Comparison of ENCODE assay signal across 22 mouse cellular contexts in genomic region chr9:54566958-54567357, GRCm38 (mm10). TPM values are rescaled to one million over a fixed set of nuclear protein-coding genes. Genes with fewer than 3 reads are reported as not detected.
A peak's percentile ranks its signal among the peaks of the same experiment; 100 is the strongest.
DNase-seq lines count a peak whose midpoint lies in the region; ATAC-seq lines count a peak whose summit lies in the region.
"Had no signal": no experiment of that assay in that cellular context is flagged by ENCODE, and none has a peak within 500 bp of the region (broad histone marks: within the 10 kb centered on the region; RNA-seq: fewer than 3 reads in every experiment).

No protein-coding gene starts in this region.

- H3K9ac ChIP-seq in embryonic facial prominence, embryonic 11.5 days (replicated peaks; ENCODE audit: low read length): no peak overlapping the region
- H3K9ac ChIP-seq: heart, embryonic 13.5 days; hindbrain, embryonic 13.5 days; intestine, embryonic 15.5 days; liver, embryonic 15.5 days had no signal

- H3K36me3 ChIP-seq in embryonic facial prominence, embryonic 11.5 days (replicated peaks; ENCODE audit: control insufficient read depth, insufficient read depth, low read depth, low read length): no peaks in the 10 kb centered on the region
- H3K36me3 ChIP-seq: heart, embryonic 13.5 days; hindbrain, embryonic 13.5 days; intestine, embryonic 15.5 days; liver, embryonic 15.5 days; midbrain, embryonic 10.5 days had no signal

- no peak overlapping the region for H3K4me3 ChIP-seq in embryonic facial prominence, embryonic 11.5 days (ENCODE audit: low read depth, low read length)
- H3K4me3 ChIP-seq: heart, embryonic 13.5 days; hindbrain, embryonic 13.5 days; intestine, embryonic 15.5 days; liver, embryonic 15.5 days; midbrain, embryonic 10.5 days had no signal

- H3K27me3 ChIP-seq in embryonic facial prominence, embryonic 11.5 days (ENCODE audit: control insufficient read depth, insufficient read depth, low read length): no peaks in the 10 kb centered on the region
- H3K27me3 ChIP-seq: heart, embryonic 13.5 days; hindbrain, embryonic 13.5 days; intestine, embryonic 15.5 days; liver, embryonic 15.5 days had no signal

- no peak overlapping the region for H3K4me2 ChIP-seq in embryonic facial prominence, embryonic 11.5 days (ENCODE audit: low read depth, low read length)
- H3K4me2 ChIP-seq: heart, embryonic 13.5 days; hindbrain, embryonic 13.5 days; intestine, embryonic 15.5 days; liver, embryonic 15.5 days had no signal

- peak; percentile 61 for DNase-seq in R1 (ENCODE audit: low read depth, low spot score)
- DNase-seq in embryonic facial prominence, embryonic 11.5 days (ENCODE audit: low spot score): peak; percentile 29
- DNase-seq in kidney, postnatal 14 days: peak; percentile 23
- DNase-seq in lung, postnatal 10 days: peak; percentile 23
- no peak for DNase-seq in adrenal gland, adult 8-10 months
- no peak for DNase-seq in layer of hippocampus, postnatal 10 days (ENCODE audit: low spot score in 2 of 2)
- DNase-seq in natural killer cell, adult 2 months (ENCODE audit: low spot score in 2 of 2): no peak
- no peak for DNase-seq in layer of hippocampus, adult 11-12 months (ENCODE audit: low spot score)
- DNase-seq: adrenal gland, postnatal 36 days; cerebellum, postnatal 10 days; embryo, embryonic 11 days; gastrocnemius, postnatal 14 days; thymus, postnatal 36 days had no signal

- 41% methylated on average over 4 of the region's 4 CpGs for WGBS in embryonic facial prominence, embryonic 11.5 days

- no peaks in the 10 kb centered on the region for H3K4me1 ChIP-seq in embryonic facial prominence, embryonic 11.5 days (ENCODE audit: control insufficient read depth, insufficient read depth, low read length)
- H3K4me1 ChIP-seq: heart, embryonic 13.5 days; hindbrain, embryonic 13.5 days; midbrain, embryonic 10.5 days had no signal

- H3K9me3 ChIP-seq in embryonic facial prominence, embryonic 11.5 days (replicated peaks; ENCODE audit: control insufficient read depth, low read length): no peaks in the 10 kb centered on the region
- H3K9me3 ChIP-seq: heart, embryonic 13.5 days; hindbrain, embryonic 13.5 days; intestine, embryonic 15.5 days; liver, embryonic 15.5 days; midbrain, embryonic 10.5 days had no signal

- ATAC-seq in embryonic facial prominence, embryonic 11.5 days (replicated peaks; ENCODE audit: insufficient number of reproducible peaks, low FRiP score, low TSS enrichment, low read depth): no peak
- ATAC-seq: CD4-positive, CD25-positive, alpha-beta regulatory T cell, adult 4 months; intestine, embryonic 15.5 days had no signal

- no peak overlapping the region for H3K27ac ChIP-seq in embryonic facial prominence, embryonic 11.5 days (replicated peaks; ENCODE audit: low read depth, low read length)
- H3K27ac ChIP-seq: heart, embryonic 13.5 days; hindbrain, embryonic 13.5 days; intestine, embryonic 15.5 days; liver, embryonic 15.5 days; midbrain, embryonic 10.5 days had no signal

RNA-seq across cellular contexts. Expression of gene Cib2, which starts 6.9 kb away (rescaled TPM):
- 17.6 and 20.2 TPM in 2 replicates for polyA plus RNA-seq in embryonic facial prominence, embryonic 11.5 days (2014; fragmentation: Nextera tagmentation; extraction: Ambion mirVana)
- 10 to 100 TPM; 26.1 to 39.4 (median 33.3) TPM for total RNA-seq in adrenal gland, adult 8-10 months (2022)
- total RNA-seq in layer of hippocampus, postnatal 10 days (2021): 10 to 100 TPM; 29.9 to 31.8 TPM

RNA-seq across cellular contexts. Expression of gene Idh3a, which starts 19.2 kb away (rescaled TPM):
- polyA plus RNA-seq in embryonic facial prominence, embryonic 11.5 days (2014; fragmentation: Nextera tagmentation; extraction: Ambion mirVana): 119 and 134 TPM in 2 replicates
- 100 to 1,000 TPM; 109 to 216 (median 186) TPM for total RNA-seq in adrenal gland, adult 8-10 months (2022)
- 100 to 1,000 TPM; 184 to 199 TPM for total RNA-seq in layer of hippocampus, postnatal 10 days (2021)

RNA-seq across cellular contexts. Expression of gene Sh2d7, which starts 28.2 kb away (rescaled TPM):
- polyA plus RNA-seq in embryonic facial prominence, embryonic 11.5 days (2014; fragmentation: Nextera tagmentation; extraction: Ambion mirVana): not detected in 2 replicates
- total RNA-seq in adrenal gland, adult 8-10 months (2022): not detected
- total RNA-seq in layer of hippocampus, postnatal 10 days (2021): not detected
- total RNA-seq: adrenal gland, postnatal 36 days; gastrocnemius, postnatal 14 days; left cerebral cortex, postnatal 14 days; neutrophil, adult 5-6 weeks had no signal
- polyA plus RNA-seq: CD4-positive, CD25-positive, alpha-beta regulatory T cell, adult 4 months; heart, embryonic 13.5 days; intestine, embryonic 15.5 days; liver, embryonic 15.5 days; midbrain, embryonic 10.5 days; spleen, adult 2 months had no signal

Comparison
In these comparisons a context has a peak if more than half of its experiments do, and no peak if none do; other contexts are left out.
1. DNase-seq: peak in R1 (single experiment), embryonic facial prominence, embryonic 11.5 days (single experiment), kidney, postnatal 14 days (single experiment) and lung, postnatal 10 days (single experiment); none in adrenal gland, adult 8-10 months (single experiment), layer of hippocampus, postnatal 10 days (0 of 2), natural killer cell, adult 2 months (0 of 2) and layer of hippocampus, adult 11-12 months (single experiment).